Mouse (Mus musculus): ENCODE measurements around the gene H2-Eb1.

H2-Eb1 gene

DNA sequence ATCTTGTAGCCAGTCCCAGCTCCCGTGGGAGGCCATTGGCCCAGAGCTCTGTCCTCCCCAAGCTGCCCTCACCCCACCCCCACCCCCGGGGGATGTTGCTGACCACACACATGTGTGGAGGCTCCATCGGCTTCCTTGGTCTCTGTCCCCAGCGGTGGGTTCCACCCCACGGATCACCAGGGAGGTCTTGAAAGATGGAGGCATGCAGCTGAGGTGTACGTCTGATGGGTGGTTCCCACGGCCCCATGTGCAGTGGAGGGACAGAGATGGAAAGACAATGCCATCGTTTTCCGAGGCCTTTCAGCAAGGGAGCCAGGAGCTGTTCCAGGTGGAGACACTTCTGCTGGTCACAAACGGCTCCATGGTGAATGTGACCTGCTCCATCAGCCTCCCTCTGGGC is 59.4 kb downstream of the H2-Eb1 start:
- in situ Hi-C loops (cut with MboI; ENCODE audit: unreplicated experiment in 2 of 2) = no loop called here

Data from v-Abl transformed pro-B cells (cell line).